Mouse (Mus musculus): ENCODE data around the gene Sstr1. TPM values are rescaled to one million over a fixed set of nuclear protein-coding genes. Genes with fewer than 3 reads are reported as not detected.

Sstr1 gene
- polyA plus RNA-seq, 1 experiment, result not detected

DNA sequence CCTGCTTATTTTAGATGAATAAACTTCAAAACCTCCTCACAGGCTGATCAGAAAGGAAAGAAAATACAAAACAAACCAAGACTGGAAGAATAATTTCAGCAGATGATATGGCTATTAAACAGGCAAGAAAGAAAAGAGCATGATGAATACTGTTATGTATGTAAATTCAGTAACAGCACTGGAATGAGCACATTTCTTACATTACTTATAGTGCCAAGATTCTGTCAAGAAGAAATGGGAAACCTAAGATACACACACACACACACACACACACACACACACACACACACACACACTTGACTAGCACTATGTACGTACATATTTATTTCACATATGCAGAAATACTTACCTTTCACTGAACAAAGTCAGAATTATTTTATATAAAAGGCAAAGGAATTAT lies 40.3 kb downstream of the Sstr1 start:
- no peak for DNase-seq (ENCODE audit: low read depth in 1 of 2, low spot score in 2 of 2)
- Histone ChIP-seq H3K4me3 (ENCODE audit: extremely low read depth, insufficient read depth, insufficient read length) (no peak overlapping the region), H3K27me3 (ENCODE audit: control insufficient read depth, insufficient read depth, low read length) (no peaks in the 10 kb centered on the region), H3K36me3 (ENCODE audit: control insufficient read depth, insufficient read depth, low read length) (no peaks in the 10 kb centered on the region), H3K4me1 (ENCODE audit: control insufficient read depth, insufficient read depth, insufficient read length) (no peaks in the 10 kb centered on the region), H3K27ac (ENCODE audit: insufficient read depth, low read length) (no peak overlapping the region)
- no peak for TF ChIP-seq POLR2A (IDR thresholded peaks at IDR 0.05; ENCODE audit: low read depth, low read length)
- no peak for TF ChIP-seq CTCF (IDR thresholded peaks at IDR 0.05; ENCODE audit: extremely low read depth, insufficient read depth, insufficient read length, insufficient replicate concordance)
- WGBS, result 84% methylated on average over 1 of the region's 1 CpGs

Other genes with a start within 250 kb of the Sstr1 start
- 2.3 and 2.6 TPM in 2 replicates for gene Clec14a, start 57.5 kb downstream of the Sstr1 start, polyA plus RNA-seq (2012; rRNA removed)

All from spleen, adult 2 months (tissue).